In genomic region chr9:116122969-116123589, GRCm38 (mm10) we compare ENCODE assay signal across 8 mouse cellular contexts. TPM values are rescaled to one million over a fixed set of nuclear protein-coding genes. Genes with fewer than 3 reads are reported as not detected.
DNase-seq lines count a peak whose midpoint lies in the region; ATAC-seq lines count a peak whose summit lies in the region.

No protein-coding gene starts in this region.

- H3K36me3 ChIP-seq in intestine, embryonic 14.5 days (ENCODE audit: control insufficient read depth, insufficient read depth, low read length), result peaks cover 71% of the 10 kb centered on the region
- H3K36me3 ChIP-seq in neural tube, embryonic 13.5 days, result no peaks in the 10 kb centered on the region; the same call in 1 of the 2 replicates

- 35% methylated on average over 9 of the region's 9 CpGs for WGBS in intestine, embryonic 14.5 days
- WGBS in neural tube, embryonic 13.5 days, result 67% methylated on average over 9 of the region's 9 CpGs

- ATAC-seq in intestine, embryonic 14.5 days (replicated peaks; ENCODE audit: low FRiP score, low TSS enrichment, low read depth), result peak; percentile 89
- ATAC-seq in neural tube, embryonic 13.5 days (ENCODE audit: low read depth), result no peak

- no peak overlapping the region for H3K9ac ChIP-seq in intestine, embryonic 14.5 days (ENCODE audit: low read length)
- no peak overlapping the region for H3K9ac ChIP-seq in neural tube, embryonic 13.5 days

- DNase-seq in layer of hippocampus, adult 11-12 months (ENCODE audit: low spot score), result peak; percentile 54
- no peak for DNase-seq in layer of hippocampus, adult 9-10 months (ENCODE audit: low spot score)
- DNase-seq in embryo, embryonic 10.5 days (ENCODE audit: low spot score), result peak; percentile 47
- DNase-seq in intestine, embryonic 14.5 days (ENCODE audit: low spot score), result peak; percentile 64
- DNase-seq in cerebellum, postnatal 25 days, result no peak
- no peak for DNase-seq in adrenal gland, adult 8-10 months
- DNase-seq in urinary bladder, adult 18-20 months (ENCODE audit: low spot score in 2 of 2), result no peak

- H3K9me3 ChIP-seq in intestine, embryonic 14.5 days (ENCODE audit: control insufficient read depth, low read length), result no peaks in the 10 kb centered on the region
- no peaks in the 10 kb centered on the region for H3K9me3 ChIP-seq in neural tube, embryonic 13.5 days

- H3K27ac ChIP-seq in intestine, embryonic 14.5 days (ENCODE audit: low read depth), result peak overlapping the region; percentile 88
- H3K27ac ChIP-seq in neural tube, embryonic 13.5 days (replicated peaks), result peak overlapping the region; percentile 46; the same call in 1 of the 2 replicates

- no peak overlapping the region for H3K4me3 ChIP-seq in intestine, embryonic 14.5 days (ENCODE audit: low read depth, low read length)
- H3K4me3 ChIP-seq in neural tube, embryonic 13.5 days, result no peak overlapping the region

- H3K4me2 ChIP-seq in intestine, embryonic 14.5 days (ENCODE audit: low read length), result no peak overlapping the region
- no peak overlapping the region for H3K4me2 ChIP-seq in neural tube, embryonic 13.5 days

- peaks cover 26% of the 10 kb centered on the region for H3K4me1 ChIP-seq in intestine, embryonic 14.5 days (replicated peaks; ENCODE audit: control insufficient read depth, insufficient read depth, low read length)
- H3K4me1 ChIP-seq in neural tube, embryonic 13.5 days (replicated peaks), result peaks cover 11% of the 10 kb centered on the region; the same call in 1 of the 2 replicates

- no peaks in the 10 kb centered on the region for H3K27me3 ChIP-seq in intestine, embryonic 14.5 days (replicated peaks; ENCODE audit: control insufficient read depth, insufficient read depth, low read length)
- no peaks in the 10 kb centered on the region for H3K27me3 ChIP-seq in neural tube, embryonic 13.5 days

RNA-seq across cellular contexts. Expression of gene Tgfbr2, which starts 52.1 kb away (rescaled TPM):
- 37.0 and 39.4 TPM in 2 replicates for polyA plus RNA-seq in intestine, embryonic 14.5 days (2014; fragmentation: Nextera tagmentation; extraction: Ambion mirVana)
- 10.3 and 11.5 TPM in 2 replicates for polyA plus RNA-seq in neural tube, embryonic 13.5 days (2015; fragmentation: Nextera tagmentation; extraction: Ambion mirVana)
- 100 to 1,000 TPM in 2 of 4 experiments, 10 to 100 TPM in 2; 73.2 to 118 (median 99.8) TPM for total RNA-seq in adrenal gland, adult 8-10 months (2022)

Comparison
In these comparisons a context has a peak if more than half of its experiments do, and no peak if none do; other contexts are left out.
1. DNase-seq: peak in layer of hippocampus, adult 11-12 months (single experiment), embryo, embryonic 10.5 days (single experiment) and intestine, embryonic 14.5 days (single experiment); none in layer of hippocampus, adult 9-10 months (single experiment), cerebellum, postnatal 25 days (0 of 2), adrenal gland, adult 8-10 months (single experiment) and urinary bladder, adult 18-20 months (0 of 2).